Mouse (Mus musculus): ENCODE measurements at regions not wholly inside any gene's neighbourhood (a gene's known extent, or its start where the extent isn't known, plus 50 kb on each side); places are given as distances from the start of the nearest gene placed in this dataset.

DNA sequence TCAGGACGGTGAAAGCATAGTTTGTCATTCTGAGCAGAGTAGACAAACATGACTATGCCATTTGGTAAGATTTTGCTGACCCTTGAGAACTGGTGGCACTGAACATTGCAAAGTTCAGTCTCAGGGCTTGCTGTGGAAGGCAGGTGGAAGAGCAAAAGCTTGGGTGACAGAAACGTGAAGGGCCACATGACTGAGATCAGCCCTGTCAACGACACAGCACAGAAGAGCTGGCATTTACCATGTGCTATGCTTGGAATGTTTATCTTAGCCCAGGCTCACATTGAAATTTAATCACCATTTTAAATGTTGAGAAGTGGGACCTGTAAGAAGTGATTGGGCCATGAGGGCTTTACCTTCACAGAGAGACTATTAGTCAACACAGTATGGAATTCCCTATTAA lies 81.7 kb upstream of the 2610301B20Rik start:
- WGBS, result 78% methylated on average over 3 of the region's 3 CpGs

DNA sequence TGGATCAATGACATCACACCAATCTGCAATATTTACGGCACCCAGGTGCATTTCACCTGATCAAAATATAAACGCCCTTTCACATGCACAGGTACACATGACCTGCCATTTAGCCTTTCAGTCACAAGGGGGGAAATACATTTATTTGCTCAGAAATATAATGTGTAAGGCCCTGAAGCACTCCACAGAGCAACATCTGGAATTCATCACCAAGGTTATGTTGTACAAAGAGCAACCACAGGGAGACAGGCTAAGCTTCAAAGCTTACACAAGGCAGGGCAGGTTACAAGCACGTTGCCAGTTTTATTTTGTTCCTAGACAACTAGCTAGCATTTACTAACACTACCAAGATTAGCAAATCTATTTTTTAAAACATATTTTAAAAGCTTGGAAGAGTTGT lies 79.8 kb upstream of the 2610301B20Rik start:
- no peak for DNase-seq (ENCODE audit: low spot score)
- no peak overlapping the region for H3K4me3 ChIP-seq
- H3K27me3 ChIP-seq (ENCODE audit: low read depth, poor library complexity, severe bottlenecking), result no peaks in the 10 kb centered on the region
- H3K36me3 ChIP-seq, result no peaks in the 10 kb centered on the region
- 79% methylated on average over 3 of the region's 3 CpGs for whole genome bisulfite sequencing
- no peaks in the 10 kb centered on the region for H3K9me3 ChIP-seq (replicated peaks)
- H3K27ac ChIP-seq (replicated peaks), result no peak overlapping the region
- no peaks in the 10 kb centered on the region for H3K4me1 ChIP-seq

More for the DNA sequence above, 81.7 kb upstream of the 2610301B20Rik start:
- H3K4me1 ChIP-seq, result no peaks in the 10 kb centered on the region
- DNase-seq (ENCODE audit: low spot score), result no peak
- H3K4me3 ChIP-seq, result no peak overlapping the region
- no peaks in the 10 kb centered on the region for H3K9me3 ChIP-seq (replicated peaks)
- H3K27me3 ChIP-seq (ENCODE audit: low read depth, poor library complexity, severe bottlenecking), result no peaks in the 10 kb centered on the region
- H3K36me3 ChIP-seq, result no peaks in the 10 kb centered on the region
- no peak overlapping the region for H3K27ac ChIP-seq (replicated peaks)

DNA sequence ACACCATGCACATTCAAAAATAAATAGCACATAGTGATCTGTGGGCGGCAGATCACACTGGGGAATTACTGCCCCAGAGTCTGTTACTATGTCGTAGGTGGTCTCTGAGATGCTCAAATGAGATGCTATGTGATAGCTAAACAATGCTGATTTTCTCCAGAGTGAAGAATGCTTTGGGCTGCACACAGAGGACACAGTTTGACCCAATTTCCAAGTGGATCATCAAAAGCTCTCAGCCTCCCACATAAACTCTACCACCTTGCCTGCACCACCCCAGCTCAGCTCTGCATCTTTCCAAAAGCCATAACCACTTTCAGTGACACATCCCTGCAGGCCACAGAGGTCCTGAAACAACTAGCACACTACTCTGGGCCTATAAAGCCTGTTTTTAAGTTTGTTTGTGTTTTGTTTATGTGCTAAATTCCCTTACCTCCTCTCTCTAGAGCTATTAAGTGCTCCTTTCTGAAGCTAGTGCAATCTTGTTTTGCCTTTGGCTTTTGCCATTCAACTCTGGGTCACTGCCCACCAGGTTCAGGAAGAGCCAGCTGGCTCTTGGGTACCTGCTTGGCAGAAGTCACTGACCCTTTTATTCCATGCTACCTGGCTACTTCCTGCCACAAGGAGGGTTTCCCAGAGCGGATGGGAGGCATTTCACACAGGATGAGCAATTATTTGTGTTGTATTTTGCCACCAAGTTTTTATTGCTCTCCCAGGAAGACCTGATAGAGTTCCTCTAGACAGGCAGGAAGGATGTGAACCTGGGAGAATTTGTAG lies 73.3 kb upstream of the 2610301B20Rik start:
- no peak overlapping the region for H3K4me3 ChIP-seq
- no peak for DNase-seq (ENCODE audit: low spot score)
- H3K9me3 ChIP-seq (replicated peaks), result no peaks in the 10 kb centered on the region
- no peaks in the 10 kb centered on the region for H3K36me3 ChIP-seq
- no peak overlapping the region for H3K27ac ChIP-seq (replicated peaks)
- H3K27me3 ChIP-seq (ENCODE audit: low read depth, poor library complexity, severe bottlenecking), result no peaks in the 10 kb centered on the region
- 84% methylated on average over 3 of the region's 3 CpGs for WGBS
- H3K4me1 ChIP-seq, result no peaks in the 10 kb centered on the region

- DNase-seq (ENCODE audit: low spot score), result no peak
- H3K27ac ChIP-seq (replicated peaks), result no peak overlapping the region
- no peaks in the 10 kb centered on the region for H3K36me3 ChIP-seq
- H3K9me3 ChIP-seq (replicated peaks), result no peaks in the 10 kb centered on the region
- WGBS, result 47% methylated on average over 1 of the region's 1 CpGs
- no peaks in the 10 kb centered on the region for H3K27me3 ChIP-seq (ENCODE audit: low read depth, poor library complexity, severe bottlenecking)
- no peak overlapping the region for H3K4me3 ChIP-seq
- no peaks in the 10 kb centered on the region for H3K4me1 ChIP-seq
These were observed 69.6 kb upstream of the 2610301B20Rik start for GRCm38 (mm10) chr4:10804735-10805134.

DNA sequence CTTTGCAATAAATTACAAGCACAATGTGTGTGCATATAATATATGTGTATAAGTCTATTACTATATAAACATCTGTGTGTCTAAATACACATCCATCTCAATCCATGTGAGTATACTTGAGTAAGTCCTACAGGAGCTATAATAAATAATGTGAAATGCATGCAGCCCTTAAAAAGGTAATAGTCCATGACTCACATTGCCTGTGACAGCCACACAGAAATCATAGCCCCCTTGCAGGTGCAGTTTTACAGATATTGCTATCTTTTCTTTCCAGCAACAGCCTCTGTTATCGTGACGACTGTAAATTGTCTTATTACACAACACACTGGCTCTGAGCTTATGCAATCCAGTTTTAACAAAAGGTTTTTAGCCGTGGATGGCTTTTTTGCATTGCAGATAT lies 67.0 kb upstream of the 2610301B20Rik start:
- no peak for DNase-seq (ENCODE audit: low spot score)
- no peak overlapping the region for H3K27ac ChIP-seq (replicated peaks)
- H3K36me3 ChIP-seq, result no peaks in the 10 kb centered on the region
- H3K4me1 ChIP-seq, result no peaks in the 10 kb centered on the region
- no peaks in the 10 kb centered on the region for H3K27me3 ChIP-seq (ENCODE audit: low read depth, poor library complexity, severe bottlenecking)
- H3K4me3 ChIP-seq, result no peak overlapping the region
- H3K9me3 ChIP-seq (replicated peaks), result no peaks in the 10 kb centered on the region
- 83% methylated on average over 3 of the region's 3 CpGs for WGBS

DNA sequence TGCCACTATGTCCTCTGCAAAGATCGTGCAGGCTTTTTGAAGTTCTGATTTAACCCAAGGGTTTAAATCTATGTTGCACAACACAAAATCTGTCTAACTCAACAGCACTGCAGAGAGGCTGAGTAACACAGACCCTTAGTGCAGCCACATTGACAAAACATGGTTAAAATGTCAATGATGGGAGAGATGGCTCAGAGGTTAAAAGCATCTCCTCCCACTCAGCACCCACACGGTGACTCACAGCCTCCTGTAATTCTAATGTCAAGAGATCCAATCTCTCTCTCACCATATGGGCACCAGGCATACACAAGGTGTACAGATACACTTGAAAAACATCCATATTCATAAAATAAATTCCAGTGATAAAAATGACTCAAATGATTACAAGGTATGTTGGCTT lies 61.4 kb upstream of the 2610301B20Rik start:
- Histone ChIP-seq H3K27ac (replicated peaks) (no peak overlapping the region), H3K36me3 (no peaks in the 10 kb centered on the region)
- WGBS, result 92% methylated on average over 2 of the region's 2 CpGs

More for the DNA sequence above, 61.4 kb upstream of the 2610301B20Rik start:
- H3K4me3 ChIP-seq, result no peak overlapping the region
- no peaks in the 10 kb centered on the region; the same call in 1 of the 2 replicates for H3K9me3 ChIP-seq (replicated peaks)
- H3K27me3 ChIP-seq (ENCODE audit: low read depth, poor library complexity, severe bottlenecking), result no peaks in the 10 kb centered on the region
- no peaks in the 10 kb centered on the region for H3K4me1 ChIP-seq
- DNase-seq (ENCODE audit: low spot score), result no peak

Data from midbrain, embryonic 10.5 days (tissue).